Comparison of ENCODE assay signal across 8 mouse cellular contexts in genomic region chr12:17691891-17692321, GRCm38 (mm10). TPM values are rescaled to one million over a fixed set of nuclear protein-coding genes. Genes with fewer than 3 reads are reported as not detected.
A peak's percentile ranks its signal among the peaks of the same experiment; 100 is the strongest.
DNase-seq lines count a peak whose midpoint lies in the region; ATAC-seq and TF ChIP-seq lines count a peak whose summit lies in the region.

No protein-coding gene starts in this region.

- no peak for ATAC-seq in forebrain, embryonic 14.5 days
- no peak for ATAC-seq in liver, postnatal 0 days
- ATAC-seq in neural tube, embryonic 15.5 days (ENCODE audit: low FRiP score) = no peak
- no peak for ATAC-seq in erythroid progenitor cell, adult 5-6 weeks (replicated peaks; ENCODE audit: low FRiP score, poor library complexity, severe bottlenecking)

- no peak for TF ChIP-seq CTCF in liver, postnatal 0 days (IDR thresholded peaks at IDR 0.05; ENCODE audit: low read depth)

- intact Hi-C loops in heart, postnatal 25 days (cut with DNase I) = loop anchor here (2.0 to 5.0 kb wide), 3 partner anchors 35 to 79 kb away; no protein-coding TSS in a partner anchor

- under 1% methylated on average over 23 of the region's 23 CpGs for WGBS in forebrain, embryonic 14.5 days
- under 1% methylated on average over 23 of the region's 23 CpGs for WGBS in liver, postnatal 0 days (ENCODE audit: insufficient replicate concordance)
- under 1% methylated on average over 23 of the region's 23 CpGs for WGBS in neural tube, embryonic 15.5 days

- no peaks in the 10 kb centered on the region for H3K9me3 ChIP-seq in forebrain, embryonic 14.5 days (replicated peaks; ENCODE audit: control insufficient read depth, low read length)
- no peaks in the 10 kb centered on the region for H3K9me3 ChIP-seq in liver, postnatal 0 days (ENCODE audit: low read length)
- no peaks in the 10 kb centered on the region for H3K9me3 ChIP-seq in neural tube, embryonic 15.5 days (replicated peaks)

- no peaks in the 10 kb centered on the region for H3K36me3 ChIP-seq in forebrain, embryonic 14.5 days (ENCODE audit: control insufficient read depth, insufficient read depth, low read length)
- no peaks in the 10 kb centered on the region for H3K36me3 ChIP-seq in liver, postnatal 0 days (replicated peaks; ENCODE audit: insufficient read depth, low read length)
- no peaks in the 10 kb centered on the region for H3K36me3 ChIP-seq in neural tube, embryonic 15.5 days

- H3K4me1 ChIP-seq in forebrain, embryonic 14.5 days (ENCODE audit: control insufficient read depth, insufficient read depth, low read length) = peaks cover 17% of the 10 kb centered on the region
- H3K4me1 ChIP-seq in liver, postnatal 0 days (ENCODE audit: insufficient read depth) = peaks cover 32% of the 10 kb centered on the region
- peaks cover 23% of the 10 kb centered on the region for H3K4me1 ChIP-seq in neural tube, embryonic 15.5 days

- H3K9ac ChIP-seq in forebrain, embryonic 14.5 days (ENCODE audit: low read length) = peak overlapping the region; percentile 80
- peak overlapping the region; percentile 77 for H3K9ac ChIP-seq in liver, postnatal 0 days (replicated peaks)
- peak overlapping the region; percentile 75 for H3K9ac ChIP-seq in neural tube, embryonic 15.5 days (replicated peaks)

- no peaks in the 10 kb centered on the region for H3K27me3 ChIP-seq in forebrain, embryonic 14.5 days (replicated peaks; ENCODE audit: control insufficient read depth, insufficient read depth, low read length)
- no peaks in the 10 kb centered on the region for H3K27me3 ChIP-seq in liver, postnatal 0 days (ENCODE audit: insufficient read depth, low read length)
- H3K27me3 ChIP-seq in neural tube, embryonic 15.5 days (replicated peaks) = 0 out of 2 replicates have a peak, but pooled peaks cover 3% of the 10 kb centered on the region

- peak overlapping the region; percentile 93 for H3K4me2 ChIP-seq in forebrain, embryonic 14.5 days (ENCODE audit: low read length)
- peak overlapping the region; percentile 79 for H3K4me2 ChIP-seq in liver, postnatal 0 days (ENCODE audit: low read depth, low read length)
- H3K4me2 ChIP-seq in neural tube, embryonic 15.5 days = peak overlapping the region; percentile 96

- peak; percentile 56 to 68 for DNase-seq in heart, adult 18-20 months
- no peak for DNase-seq in heart, postnatal 25 days (ENCODE audit: low spot score)
- peak; percentile 47 for DNase-seq in adrenal gland, adult 2 months
- DNase-seq in forebrain, embryonic 14.5 days (ENCODE audit: low spot score) = peak; percentile 42
- DNase-seq in induced T-regulatory cell, adult 2 months (ENCODE audit: low read depth) = peak; percentile 77
- DNase-seq in liver, postnatal 0 days = peak; percentile 39

- H3K27ac ChIP-seq in forebrain, embryonic 14.5 days (ENCODE audit: low read depth, low read length) = no peak overlapping the region
- peak overlapping the region; percentile 62 for H3K27ac ChIP-seq in liver, postnatal 0 days (ENCODE audit: low read depth)
- H3K27ac ChIP-seq in neural tube, embryonic 15.5 days (replicated peaks) = no peak overlapping the region

- peak overlapping the region; percentile 72 for H3K4me3 ChIP-seq in forebrain, embryonic 14.5 days (ENCODE audit: low read depth, low read length)
- peak overlapping the region; percentile 81 for H3K4me3 ChIP-seq in liver, postnatal 0 days (ENCODE audit: low read depth, low read length)
- peak overlapping the region; percentile 79 for H3K4me3 ChIP-seq in neural tube, embryonic 15.5 days (replicated peaks)

- TF ChIP-seq EP300 in liver, postnatal 0 days (IDR thresholded peaks at IDR 0.05; ENCODE audit: low read depth) = no peak

RNA-seq across cellular contexts. Expression of gene Hpcal1, which starts 1.2 kb away (rescaled TPM):
- 10 to 100 TPM; 18.7 to 20.6 TPM for total RNA-seq in heart, adult 18-20 months (2021)
- total RNA-seq in heart, postnatal 25 days (2021) = 10 to 100 TPM; 15.3 to 20.8 TPM
- 10 to 100 TPM; 24.2 to 26.0 TPM for total RNA-seq in adrenal gland, adult 2 months (2021)
- polyA plus RNA-seq in adrenal gland, adult 2 months (2012; rRNA removed) = 31.7 and 33.5 TPM in 2 replicates
- polyA plus RNA-seq in forebrain, embryonic 14.5 days (2014; fragmentation: Nextera tagmentation; extraction: Ambion mirVana) = 33.3 and 40.0 TPM in 2 replicates
- polyA plus RNA-seq in liver, postnatal 0 days (2015; fragmentation: Nextera tagmentation; extraction: Ambion mirVana) = 18.6 and 20.8 TPM in 2 replicates
- polyA plus RNA-seq in neural tube, embryonic 15.5 days (2015; fragmentation: Nextera tagmentation; extraction: Ambion mirVana) = 130 and 133 TPM in 2 replicates
- total RNA-seq in erythroid progenitor cell, adult 5-6 weeks (2015; ENCODE audit: low replicate concordance) = 18.7 and 27.2 TPM in 2 replicates
- total RNA-seq in erythroid progenitor cell, adult 5-6 weeks (2017; ENCODE audit: low replicate concordance) = 3.6 and 5.9 TPM in 2 replicates
